Mouse (Mus musculus) adrenal gland, adult (tissue): ENCODE data around the gene Cenph.
"Not testable (repeated sequence)": the region's sequence is repeated elsewhere in the genome, so short reads cannot be mapped to it uniquely, and the experiment has no call there.

Source experiments
- DNase-seq, 2 experiments: peaks; one replicate each; pipeline ENCODE4 v3.0.0; 2022 to 2023; ENCODE audit warnings: low spot score in 1 of 2; ENCODE audit not compliant: inconsistent age in 2 of 2

The Cenph gene

DNA sequence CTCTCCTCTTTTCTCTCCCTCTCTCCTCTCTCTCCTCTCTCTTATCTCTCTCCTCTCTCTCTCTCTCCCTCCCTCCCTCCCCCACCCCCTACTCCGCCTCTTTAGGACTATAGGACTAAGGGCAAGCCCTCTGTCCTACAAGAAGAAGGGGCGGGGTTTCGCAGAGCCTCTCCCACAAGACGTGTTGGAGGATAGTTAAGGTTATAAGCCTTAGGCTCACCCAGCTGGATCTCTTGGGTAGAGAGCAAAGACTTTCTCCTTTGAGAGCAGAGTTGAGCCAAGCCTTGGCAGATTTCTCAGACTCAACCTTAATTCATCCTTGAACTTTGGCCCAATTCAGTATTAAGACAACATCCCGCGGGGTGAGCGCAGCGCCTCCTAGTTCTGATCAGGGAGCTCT lies 27.1 kb downstream of the Cenph start:
- no peak for DNase-seq

DNA sequence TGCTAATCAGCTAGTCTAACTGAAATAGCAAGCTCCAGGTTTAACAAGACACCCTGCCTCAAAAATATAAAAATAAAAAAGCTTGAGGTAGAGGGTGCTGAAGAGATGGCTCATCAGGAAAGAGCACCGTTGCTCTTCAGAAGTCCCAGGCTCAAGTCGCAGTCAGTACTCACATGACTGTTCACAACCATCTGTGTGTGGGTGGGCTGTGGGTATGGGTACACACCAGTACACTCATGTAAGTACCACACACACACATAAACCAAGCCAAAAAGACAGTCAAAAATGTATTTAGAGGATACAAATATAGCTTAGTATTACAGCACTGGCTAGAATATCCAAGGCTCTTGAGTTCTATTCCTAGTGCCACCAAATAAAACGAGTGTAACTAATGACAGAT lies 29.6 kb downstream of the Cenph start:
- DNase-seq = no peak

DNA sequence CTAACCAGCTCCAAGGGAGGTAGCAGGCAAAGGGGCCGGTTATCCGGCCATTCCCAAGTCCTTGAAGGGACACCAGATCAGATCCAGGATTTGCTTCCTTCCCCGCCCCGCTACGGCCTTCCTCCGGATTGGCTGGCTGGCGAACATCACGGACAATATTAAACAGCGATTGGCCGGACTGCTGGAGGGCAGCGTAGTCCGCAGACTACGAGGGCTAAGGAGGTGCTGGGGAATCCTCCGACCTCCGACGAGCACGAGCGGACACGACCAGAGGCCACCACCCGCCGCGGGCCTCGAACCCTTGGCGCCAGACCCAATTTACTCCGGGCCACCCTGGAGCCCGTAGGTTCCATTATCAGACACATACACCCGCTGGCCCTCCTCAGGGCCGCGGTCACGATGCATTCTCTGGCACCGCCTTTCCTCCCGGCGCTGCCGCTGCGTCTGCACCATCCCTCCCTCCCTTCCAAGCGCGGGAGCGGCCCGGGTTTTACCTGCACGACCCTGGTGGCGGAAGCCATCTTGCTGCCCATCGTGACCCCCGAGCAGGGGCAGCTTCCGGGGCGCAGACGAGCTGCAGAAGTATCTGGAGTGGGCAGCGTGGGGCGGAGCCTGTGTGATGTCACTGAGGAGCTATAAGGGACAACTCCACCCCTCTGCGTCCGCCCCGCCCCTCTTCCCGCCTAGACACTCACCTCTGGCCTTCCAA lies 31.5 kb downstream of the Cenph start, which contains the start of gene Mrps36:
Gene Mrps36, minus strand, starts transcription at position 624 of the 709 bp plus-strand sequence.
- peak; percentile 96 to 98 for DNase-seq

DNA sequence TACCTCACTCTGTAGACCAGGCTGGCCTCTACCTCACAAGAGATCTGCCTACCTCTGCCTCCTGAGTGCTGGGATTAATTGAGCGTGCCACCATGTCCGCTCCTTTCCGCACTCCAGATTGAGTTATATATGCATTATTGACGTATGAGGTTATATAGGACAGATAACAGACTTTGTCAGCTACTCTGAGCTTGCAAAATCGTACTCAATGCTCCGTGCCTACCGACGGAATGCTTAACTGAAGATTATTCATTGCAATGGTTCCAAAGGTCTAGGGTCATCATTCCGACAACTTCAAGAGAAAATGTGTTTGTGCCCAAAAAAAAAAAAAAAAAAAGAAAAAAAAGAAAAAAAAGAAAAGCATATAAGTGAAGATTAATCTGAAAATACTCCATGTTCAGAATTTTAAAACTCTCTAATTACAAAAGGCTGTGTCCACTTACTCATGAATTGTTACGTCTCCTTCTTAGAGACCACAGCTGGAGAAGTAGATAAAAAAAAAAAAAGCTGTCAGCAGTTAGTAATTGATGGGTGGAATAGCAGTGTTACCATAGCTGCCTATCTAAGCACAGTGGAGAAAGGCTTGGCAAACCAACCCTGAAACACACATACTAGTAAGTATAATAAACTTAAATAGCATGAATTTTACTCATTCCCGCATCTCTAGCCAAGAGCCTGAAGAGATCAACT lies 32.2 kb downstream of the Cenph start:
- peak in 1 of 2 experiments; percentile 44 for DNase-seq

DNA sequence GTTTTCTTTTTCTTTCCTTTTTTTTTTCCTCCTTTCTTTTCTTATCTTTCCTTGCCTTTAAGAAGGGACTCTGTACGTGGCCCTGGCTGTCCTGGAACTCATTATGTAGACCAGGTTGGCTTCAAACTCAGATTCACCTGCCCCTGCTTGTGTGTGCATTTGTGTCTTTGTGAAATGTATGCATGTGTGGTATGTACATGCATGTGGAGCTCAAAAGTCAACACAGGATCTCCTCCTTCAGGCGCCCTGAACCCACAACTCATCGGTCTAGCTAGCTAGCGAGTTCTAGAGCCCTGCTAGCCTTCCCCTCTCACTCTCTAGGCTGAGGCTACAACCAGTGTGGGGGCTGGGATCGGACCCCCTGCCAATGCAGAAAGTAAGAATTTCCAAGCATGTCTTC lies 32.9 kb downstream of the Cenph start:
- DNase-seq = peak; percentile 17 to 38

DNA sequence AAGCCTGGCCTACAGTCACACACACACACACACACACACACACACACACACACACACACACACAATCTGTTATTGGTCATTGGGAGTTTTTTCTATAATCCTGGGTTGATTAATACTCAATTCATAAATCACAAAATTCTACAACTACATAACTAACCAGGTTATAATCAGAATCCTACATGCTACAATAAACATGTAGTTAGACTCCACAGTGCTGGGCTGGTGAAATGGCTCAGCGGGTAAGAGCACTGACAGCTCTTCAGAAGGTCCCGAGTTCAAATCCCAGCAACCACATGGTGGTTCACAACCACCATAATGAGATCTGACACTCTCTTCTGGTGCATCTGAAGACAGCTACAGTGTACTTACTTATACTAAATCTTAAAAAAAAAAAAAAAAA lies 42.9 kb downstream of the Cenph start:
- no peak for DNase-seq

DNA sequence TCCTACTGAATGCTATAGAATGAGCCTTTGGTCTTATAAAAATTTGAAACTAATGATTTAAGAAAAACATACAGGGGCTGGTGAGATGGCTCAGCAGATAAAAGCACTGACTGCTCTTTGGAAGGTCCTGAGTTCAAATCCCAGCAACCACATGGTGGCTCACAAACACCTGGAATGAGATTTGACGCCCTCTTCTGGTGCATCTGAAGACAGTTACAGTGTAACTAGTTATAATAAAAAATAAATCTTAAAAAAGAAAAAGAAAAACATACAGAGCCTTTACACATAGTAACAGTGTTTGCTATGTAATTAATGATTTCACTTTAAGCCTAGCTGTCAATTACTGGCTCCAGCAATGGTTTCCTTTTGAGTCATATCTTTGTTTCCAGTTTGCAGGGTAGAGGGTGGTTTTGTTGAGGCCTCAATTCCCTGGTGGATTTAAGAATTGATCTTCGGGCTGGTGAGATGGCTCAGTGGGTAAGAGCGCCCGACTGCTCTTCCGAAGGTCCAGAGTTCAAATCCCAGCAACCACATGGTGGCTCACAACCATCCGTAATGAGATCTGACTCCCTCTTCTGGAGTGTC lies 44.1 kb downstream of the Cenph start:
- DNase-seq = peak in 1 of 2 experiments; percentile 42

DNA sequence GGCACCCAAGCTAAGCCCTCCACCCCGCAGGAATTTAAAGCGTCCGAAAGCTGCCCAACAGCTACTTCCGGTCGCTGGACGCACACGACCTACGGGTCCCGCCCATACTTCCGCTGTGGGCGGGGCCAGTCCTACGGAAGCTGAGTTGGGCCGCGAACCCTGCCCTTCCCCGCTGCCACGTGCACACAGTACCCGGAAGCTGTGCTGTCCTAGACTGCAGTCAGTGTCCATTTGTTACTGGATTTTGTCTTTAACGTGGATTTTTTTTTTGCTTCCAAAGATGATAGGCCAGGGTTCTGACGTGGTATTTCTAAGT lies 44.9 kb downstream of the Cenph start, which contains the start of gene Cdk7:
Gene Cdk7, minus strand, starts transcription at position 79 of the 316 bp plus-strand sequence.
- DNase-seq = peak; percentile 94 to 97

DNA sequence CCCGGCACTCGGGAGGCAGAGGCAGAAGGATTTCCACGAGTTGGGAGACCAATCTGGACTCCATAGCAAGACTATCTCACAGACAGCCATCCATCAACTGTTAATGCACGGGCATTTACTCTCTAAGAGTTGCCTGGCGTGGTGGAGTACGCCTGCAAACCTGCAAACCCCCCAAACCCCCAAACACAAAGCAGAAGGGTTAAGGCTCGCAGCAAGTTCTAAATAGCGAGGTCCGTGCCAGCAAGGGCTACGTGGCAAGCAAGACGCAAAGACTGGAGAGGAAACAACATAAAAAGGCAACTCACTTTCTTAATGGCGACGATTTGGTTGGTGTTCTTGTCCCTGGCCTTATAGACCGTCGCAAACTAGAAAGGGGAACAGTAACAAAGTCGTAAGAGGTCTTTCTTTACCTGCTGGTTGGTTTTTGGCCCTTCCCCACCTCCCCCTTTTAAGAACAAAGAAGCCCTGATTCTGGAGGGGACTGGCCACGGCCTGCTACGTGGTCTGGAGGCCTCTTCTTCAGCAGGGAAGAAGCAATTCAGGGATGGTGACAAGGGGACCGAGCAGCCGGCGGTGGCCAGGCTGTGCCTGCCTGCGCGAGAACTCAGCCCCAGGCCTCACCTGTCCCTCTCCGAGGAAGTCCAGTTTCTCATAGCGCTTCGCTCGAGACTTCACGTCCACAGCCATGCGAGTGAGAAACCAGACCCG lies 45.4 kb downstream of the Cenph start:
- DNase-seq = peak; percentile 19 to 67

DNA sequence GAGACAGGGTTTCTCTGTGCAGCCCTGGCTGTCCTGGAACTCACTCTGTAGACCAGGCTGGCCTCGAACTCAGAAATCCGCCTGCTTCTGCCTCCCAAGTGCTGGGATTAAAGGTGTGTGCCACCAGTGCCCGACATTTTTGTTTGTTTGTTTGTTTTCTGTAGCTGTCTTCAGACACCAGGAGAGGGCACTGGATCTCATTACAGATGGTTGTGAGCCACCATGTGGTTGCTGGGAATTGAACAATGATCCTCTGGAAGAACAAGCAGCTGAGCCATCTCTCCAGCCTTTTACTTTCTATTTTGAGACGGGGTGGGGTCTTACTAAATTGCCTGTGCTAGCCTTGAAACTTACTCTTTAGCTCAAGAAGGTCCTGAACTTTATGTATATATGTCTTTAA lies 47.2 kb downstream of the Cenph start:
- not testable (repeated sequence) for DNase-seq

DNA sequence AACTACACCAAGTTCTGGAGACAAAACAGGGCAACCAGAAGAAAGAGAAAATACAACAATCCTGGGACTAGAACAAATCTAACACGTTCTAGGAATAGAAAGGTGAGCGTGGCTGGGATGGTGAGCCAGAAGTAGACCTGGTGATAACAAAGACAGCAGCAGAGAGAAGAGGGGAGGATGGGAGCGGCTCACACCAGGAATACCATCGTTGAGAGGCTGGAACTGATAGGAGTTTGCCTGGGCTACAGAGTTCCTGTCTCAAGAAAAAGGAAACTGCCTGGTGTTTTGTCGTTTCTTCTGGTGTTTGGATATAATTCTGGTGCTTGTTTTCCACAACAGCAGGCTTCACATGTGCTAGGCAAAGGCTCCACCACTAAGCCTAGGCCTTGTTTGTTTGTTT lies 47.6 kb downstream of the Cenph start:
- no peak for DNase-seq

DNA sequence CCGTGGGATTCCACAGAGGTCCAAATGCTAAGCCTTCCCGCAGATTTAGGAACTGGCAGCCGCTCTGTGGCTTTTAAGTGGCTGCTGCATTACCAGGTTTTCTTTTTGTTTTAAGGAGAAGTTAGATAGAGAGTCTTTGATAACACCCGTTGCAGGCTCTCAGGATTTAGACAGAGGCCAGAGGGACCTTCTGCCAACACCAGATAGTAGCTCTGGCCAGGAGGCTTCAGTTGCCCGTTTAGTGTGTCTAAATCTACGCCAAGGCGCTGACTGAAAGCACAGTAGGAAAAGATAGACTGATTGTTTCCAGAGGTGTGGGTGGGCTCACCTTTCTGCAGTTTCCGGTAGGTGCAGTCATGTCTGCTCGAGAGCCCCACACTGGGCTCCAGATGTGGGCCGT lies 50.5 kb downstream of the Cenph start:
- DNase-seq = no peak

DNA sequence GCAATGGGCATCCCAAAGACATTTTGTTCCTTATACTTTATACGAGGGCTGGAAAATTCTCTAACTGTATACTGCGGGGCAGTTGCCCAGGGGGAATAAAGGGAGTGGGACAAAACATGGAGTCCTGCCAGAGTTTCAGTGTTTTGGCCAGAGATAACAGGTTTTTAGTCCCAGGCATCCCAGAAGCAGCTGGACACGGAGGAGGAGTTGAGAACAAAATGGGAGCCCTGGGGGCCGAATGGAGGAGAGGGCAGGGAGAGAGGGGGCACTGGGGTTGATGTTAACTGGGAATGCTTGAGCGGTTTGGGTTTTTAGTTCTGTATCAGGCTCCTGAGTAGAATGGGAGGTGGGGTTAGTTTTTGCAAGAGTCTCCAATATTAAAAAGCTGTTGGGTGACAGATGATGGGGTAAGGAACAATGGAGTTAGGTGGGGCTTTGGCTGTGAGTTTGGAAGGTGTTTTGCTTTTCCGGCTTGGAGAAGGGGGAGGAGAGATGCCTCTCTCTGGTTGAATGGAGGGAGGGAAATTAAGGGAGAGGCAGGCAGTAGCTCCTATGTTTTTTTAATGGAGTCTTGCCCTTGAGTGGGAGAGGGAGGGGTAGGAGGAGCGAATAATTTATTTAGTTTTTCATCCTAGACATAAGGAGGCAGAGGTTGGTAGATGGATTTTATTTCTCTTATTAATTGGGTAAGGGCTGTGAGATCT lies 51.5 kb downstream of the Cenph start:
- DNase-seq = no peak

DNA sequence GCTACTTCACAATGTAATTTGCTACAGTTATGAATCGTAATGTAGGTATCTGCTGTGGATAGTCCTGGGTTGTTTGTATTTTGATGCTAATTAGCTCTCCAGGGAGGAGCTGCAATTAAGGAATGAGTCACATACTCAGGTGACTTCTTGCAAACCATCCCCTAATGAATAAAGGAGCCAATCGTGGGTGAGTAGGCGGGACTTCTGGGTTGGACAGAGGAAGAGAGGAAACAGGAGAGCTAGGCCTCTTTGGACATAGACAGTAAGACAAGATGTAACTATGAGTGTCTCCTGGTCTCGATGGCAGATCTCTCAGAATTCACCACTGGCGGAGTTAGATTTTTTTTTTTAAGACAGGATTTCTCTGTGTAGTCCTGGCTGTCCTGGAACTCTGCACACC lies 54.0 kb downstream of the Cenph start:
- DNase-seq = no peak

DNA sequence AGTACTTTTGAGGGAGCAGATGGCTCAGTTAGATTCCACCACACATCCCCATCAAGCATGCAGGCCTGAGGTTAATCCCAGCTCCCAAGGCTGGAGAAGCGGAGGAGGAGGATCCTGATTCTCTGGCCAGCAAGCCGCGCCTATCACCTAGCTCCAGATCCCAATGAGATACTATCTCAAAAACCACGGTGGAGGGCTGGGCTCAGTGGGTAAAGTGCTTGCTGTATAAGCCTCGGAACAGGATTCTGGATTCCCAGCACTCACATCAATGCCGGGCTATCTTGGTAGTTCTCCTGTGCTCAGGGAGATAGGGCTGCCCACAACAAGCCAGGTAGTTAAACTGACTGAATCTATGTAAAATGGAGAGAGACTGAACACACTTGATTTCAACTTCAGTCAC lies 60.2 kb downstream of the Cenph start:
- no peak for DNase-seq
